Mouse (Mus musculus) embryonic facial prominence, embryonic 14.5 days (tissue): ENCODE data around the gene Serpinf1. TPM values are rescaled to one million over a fixed set of nuclear protein-coding genes. Genes with fewer than 3 reads are reported as not detected.
A peak's percentile ranks its signal among the peaks of the same experiment; 100 is the strongest.

Source experiments
- ATAC-seq: fragments of 200-750 bp; cut with Nextera tagmentation; 2 replicates; pipeline ENCODE4 v1.8.0; 2017; ENCODE audit warnings: low read depth, moderate number of reproducible peaks, moderate TSS enrichment
- DNase-seq: peaks from one replicate; pipeline ENCODE4 v3.0.0-alpha.2; 2015; ENCODE audit warnings: low spot score
- H3K27ac ChIP-seq: fragments of 300-500 bp; sonication (generic); replicated peaks from 2 replicates; pipeline ENCODE4 v1.5.1; 2014; ENCODE audit warnings: low read depth, mild to moderate bottlenecking, low read length, moderate library complexity
- H3K27me3 ChIP-seq: fragments of 300-500 bp; sonication (generic); replicated peaks from 2 replicates; pipeline ENCODE4 v1.6.1; 2014; ENCODE audit warnings: low read length; ENCODE audit not compliant: control insufficient read depth, insufficient read depth
- H3K36me3 ChIP-seq: fragments of 300-500 bp; sonication (generic); 2 replicates; pipeline ENCODE4 v1.6.1; 2014; ENCODE audit warnings: low read length, mixed read lengths; ENCODE audit not compliant: control insufficient read depth, insufficient read depth
- H3K4me1 ChIP-seq: fragments of 300-500 bp; sonication (generic); 2 replicates; pipeline ENCODE4 v1.6.1; 2014; ENCODE audit warnings: antibody characterized with exemption, low read length; ENCODE audit not compliant: control insufficient read depth, insufficient read depth
- H3K4me2 ChIP-seq: fragments of 300-500 bp; sonication (generic); 2 replicates; pipeline ENCODE4 v1.6.1; 2014; ENCODE audit warnings: low read depth, mild to moderate bottlenecking, low read length, moderate library complexity, mixed read lengths
- H3K4me3 ChIP-seq: fragments of 300-500 bp; sonication (generic); 2 replicates; pipeline ENCODE4 v1.5.1; 2014; ENCODE audit warnings: low read depth, mild to moderate bottlenecking, low read length
- H3K9ac ChIP-seq: fragments of 300-500 bp; sonication (generic); 2 replicates; pipeline ENCODE4 v1.6.1; 2014; ENCODE audit warnings: low read depth, mild to moderate bottlenecking, low read length, moderate library complexity, mixed read lengths
- H3K9me3 ChIP-seq: fragments of 300-500 bp; sonication (generic); 2 replicates; pipeline ENCODE4 v1.6.1; 2016; ENCODE audit warnings: low read length; ENCODE audit not compliant: control insufficient read depth
- WGBS: fragments of 180-500 bp; shearing (Covaris S2); extraction: QIAGEN DNeasy Blood & Tissue Kit; methylation state at CpG from one replicate; pipeline ENCODE4 v1.1.7; 2014; 5-methylcytosine and 5-hydroxymethylcytosine counted together
- polyA plus RNA-seq: library from polyadenylated mRNA; unstranded; fragments of >200 nt; fragmentation: Nextera tagmentation; extraction: Ambion mirVana; gene quantifications from 2 replicates; pipeline ENCODE4 v1.2.1, GENCODE M21; 2014

Serpinf1 gene
- polyA plus RNA-seq: 354 and 373 TPM in 2 replicates

DNA sequence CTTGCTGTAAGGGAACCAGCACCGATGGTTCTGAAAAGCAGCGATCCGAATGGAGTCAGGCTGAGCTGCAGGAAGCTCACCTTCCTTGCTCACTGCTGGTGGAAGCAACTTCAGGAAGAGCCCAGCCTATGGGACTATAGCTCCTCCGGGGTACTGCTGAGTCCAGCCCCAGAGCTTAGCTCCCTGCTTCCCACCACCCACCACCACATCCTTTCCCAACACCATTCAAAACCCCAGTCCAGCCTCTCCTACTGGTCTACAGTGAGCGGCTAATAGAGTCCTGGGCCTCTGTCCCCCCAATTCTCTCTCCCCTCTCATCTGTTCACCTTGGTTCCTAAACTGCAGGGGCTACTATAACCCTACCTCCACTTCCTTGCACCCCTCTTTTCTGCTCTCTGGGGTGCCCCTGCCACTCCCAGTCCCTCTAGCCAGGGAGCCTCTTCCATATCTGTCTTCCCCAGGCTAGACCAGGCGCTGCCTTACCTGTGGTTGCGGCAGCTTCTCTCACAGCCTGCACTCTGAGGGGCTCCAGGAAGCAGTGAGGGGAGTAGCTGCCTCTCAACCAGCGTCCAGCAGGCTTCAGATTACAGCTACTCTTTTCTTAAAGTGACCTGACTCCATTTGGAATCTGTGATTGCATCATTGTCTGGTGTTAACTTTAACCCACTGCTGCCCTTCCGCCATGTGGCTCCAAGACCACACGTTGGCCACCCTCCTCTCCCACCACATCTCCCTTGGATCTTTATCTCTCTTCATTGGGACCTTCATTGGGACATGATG lies at the start of gene Serpinf1:
Serpinf1 (minus strand) TSS at position 689 of the 780 bp plus-strand sequence.
- H3K4me3 ChIP-seq: peak within 1 kb of the TSS; percentile 52
- no peaks in the 10 kb centered on the region for H3K27me3 ChIP-seq
- WGBS: 13% methylated on average over 8 of the region's 10 CpGs
- H3K27ac ChIP-seq: peak within 1 kb of the TSS; percentile 79
- H3K36me3 ChIP-seq: no peaks in the 10 kb centered on the region
- peak within 1 kb of the TSS; percentile 67 for H3K9ac ChIP-seq
- DNase-seq (peak; percentile 69), ATAC-seq (peak; percentile 41; the same call in 1 of the 2 replicates)
- H3K4me1 ChIP-seq: peaks cover 25% of the 10 kb centered on the region
- H3K9me3 ChIP-seq: no peaks in the 10 kb centered on the region
- peak within 1 kb of the TSS; percentile 63 for H3K4me2 ChIP-seq

DNA sequence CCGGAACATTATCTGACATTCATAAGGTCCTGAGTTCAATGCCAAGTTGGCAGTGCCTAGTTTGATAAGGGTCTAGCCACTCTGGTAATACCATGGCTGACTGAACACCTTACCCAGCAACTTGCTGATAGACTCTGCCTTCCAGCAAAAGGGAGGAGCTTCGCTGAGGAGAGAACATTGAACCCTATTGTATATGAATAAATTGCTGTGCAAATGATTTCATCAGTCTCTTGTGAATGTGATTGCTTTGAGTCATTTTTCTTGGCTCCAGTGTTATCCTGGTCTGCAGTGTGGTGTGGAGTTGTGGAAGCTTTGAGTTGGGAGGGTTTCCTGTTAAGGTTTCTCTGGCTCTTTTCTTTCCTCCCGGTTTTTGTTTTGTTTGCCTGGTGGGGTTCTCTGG lies 48.2 kb upstream of the Serpinf1 start:
- peaks cover 7% of the 10 kb centered on the region for H3K36me3 ChIP-seq
- ATAC-seq (no peak), DNase-seq (no peak)
- H3K9me3 ChIP-seq: no peaks in the 10 kb centered on the region
- peaks cover 4% of the 10 kb centered on the region; the same call in 1 of the 2 replicates for H3K4me1 ChIP-seq
- H3K9ac ChIP-seq: no peak overlapping the region
- 76% methylated on average over 3 of the region's 3 CpGs for WGBS
- no peak overlapping the region for H3K4me2 ChIP-seq
- H3K4me3 ChIP-seq: no peak overlapping the region
- H3K27ac ChIP-seq: no peak overlapping the region
- H3K27me3 ChIP-seq: no peaks in the 10 kb centered on the region

DNA sequence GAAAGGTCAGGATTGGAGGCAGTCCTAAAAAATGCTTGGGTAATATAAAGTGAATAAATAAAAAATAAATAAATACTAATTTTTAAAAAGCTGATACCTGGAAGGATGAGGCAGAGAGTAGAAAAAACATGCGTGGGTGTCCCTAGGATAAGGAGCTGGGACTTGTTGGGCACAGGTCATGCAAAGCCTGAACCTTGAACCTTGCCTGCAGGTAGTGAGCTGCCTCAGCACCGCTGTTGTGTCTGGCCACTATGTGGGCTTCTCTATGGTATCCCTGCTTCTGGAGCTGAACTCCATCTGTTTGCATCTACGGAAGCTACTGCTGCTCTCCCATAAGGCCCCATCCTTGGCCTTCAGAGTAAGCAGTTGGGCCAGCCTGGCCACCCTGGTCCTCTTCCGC lies 46.8 kb upstream of the Serpinf1 start:
- peaks cover 14% of the 10 kb centered on the region for H3K36me3 ChIP-seq
- ATAC-seq (no peak), DNase-seq (no peak)
- no peak overlapping the region for H3K4me2 ChIP-seq
- H3K9me3 ChIP-seq: no peaks in the 10 kb centered on the region
- H3K4me1 ChIP-seq: peaks cover 4% of the 10 kb centered on the region; the same call in 1 of the 2 replicates
- no peaks in the 10 kb centered on the region for H3K27me3 ChIP-seq
- H3K4me3 ChIP-seq: no peak overlapping the region
- no peak overlapping the region for H3K27ac ChIP-seq
- 97% methylated on average over 4 of the region's 4 CpGs for WGBS
- no peak overlapping the region for H3K9ac ChIP-seq

DNA sequence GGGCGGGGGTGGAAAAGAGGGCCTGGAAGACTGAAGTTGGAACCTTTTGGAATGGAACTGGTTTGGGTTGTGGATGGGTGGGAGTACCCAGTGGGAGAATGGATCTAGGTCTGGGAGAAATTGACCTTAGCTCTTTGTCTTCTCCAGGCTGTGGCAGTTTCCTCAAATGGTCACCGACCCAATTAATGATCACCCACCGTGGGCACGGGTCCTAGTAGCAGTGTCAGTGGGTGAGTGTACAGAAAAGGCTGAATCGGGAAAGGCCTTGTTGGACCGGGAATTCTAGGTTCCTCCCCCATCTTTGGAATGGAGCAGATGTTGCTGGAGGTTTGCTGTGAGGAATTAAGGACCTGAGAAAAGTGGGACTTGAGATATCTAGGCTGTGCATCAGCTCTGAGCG lies 45.9 kb upstream of the Serpinf1 start:
- peak overlapping the region; percentile 43 for H3K4me3 ChIP-seq
- DNase-seq (no peak), ATAC-seq (no peak)
- H3K9me3 ChIP-seq: no peaks in the 10 kb centered on the region
- H3K27ac ChIP-seq: peak overlapping the region; percentile 76
- peak overlapping the region; percentile 75 for H3K9ac ChIP-seq
- 59% methylated on average over 7 of the region's 7 CpGs for WGBS
- H3K4me1 ChIP-seq: peaks cover 8% of the 10 kb centered on the region; the same call in 1 of the 2 replicates
- no peaks in the 10 kb centered on the region for H3K27me3 ChIP-seq
- peak overlapping the region; percentile 89 for H3K4me2 ChIP-seq
- peaks cover 14% of the 10 kb centered on the region for H3K36me3 ChIP-seq

DNA sequence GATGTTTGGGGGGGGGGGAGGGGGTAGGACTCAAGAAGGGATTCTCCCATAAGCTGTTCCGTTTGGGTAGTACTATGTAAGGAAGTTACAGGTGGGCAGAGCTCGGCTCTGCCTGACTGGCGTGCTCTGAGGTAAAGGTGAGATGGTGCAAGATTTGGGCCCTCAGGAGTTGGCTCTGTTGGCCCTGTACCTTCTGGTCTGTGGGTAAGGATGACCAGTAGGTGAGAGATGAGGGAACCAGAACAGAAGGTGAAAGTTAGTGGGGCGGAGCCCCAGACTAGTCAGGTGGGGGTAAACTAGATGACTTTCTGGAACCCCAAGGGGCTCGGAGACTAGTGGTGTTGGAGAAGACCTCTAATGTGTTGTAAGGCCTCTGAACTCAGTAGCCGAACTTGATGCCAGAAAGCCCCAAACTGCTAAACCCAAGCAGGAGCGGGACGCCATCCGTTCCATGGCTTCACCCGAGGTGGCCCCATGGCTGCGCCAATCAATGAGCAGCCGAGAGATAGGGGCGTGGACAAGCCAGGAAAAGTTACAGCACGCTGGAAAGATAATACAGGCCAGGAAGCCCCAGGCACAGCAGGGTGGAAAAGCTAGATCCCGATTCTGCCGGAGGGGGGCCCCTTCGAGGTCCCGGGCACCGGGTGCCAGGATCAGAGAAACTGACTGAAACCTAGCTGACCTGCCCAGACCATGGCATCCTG lies 45.2 kb upstream of the Serpinf1 start:
- peak overlapping the region; percentile 89 for H3K4me2 ChIP-seq
- peak overlapping the region; percentile 75 for H3K9ac ChIP-seq
- no peaks in the 10 kb centered on the region for H3K9me3 ChIP-seq
- ATAC-seq: peak; percentile 89
- peaks cover 14% of the 10 kb centered on the region for H3K36me3 ChIP-seq
- peak overlapping the region; percentile 76 for H3K27ac ChIP-seq
- peaks cover 13% of the 10 kb centered on the region; the same call in 1 of the 2 replicates for H3K4me1 ChIP-seq
- DNase-seq: peak; percentile 85
- 15% methylated on average over 19 of the region's 19 CpGs for WGBS
- H3K4me3 ChIP-seq: peak overlapping the region; percentile 43
- no peaks in the 10 kb centered on the region for H3K27me3 ChIP-seq

DNA sequence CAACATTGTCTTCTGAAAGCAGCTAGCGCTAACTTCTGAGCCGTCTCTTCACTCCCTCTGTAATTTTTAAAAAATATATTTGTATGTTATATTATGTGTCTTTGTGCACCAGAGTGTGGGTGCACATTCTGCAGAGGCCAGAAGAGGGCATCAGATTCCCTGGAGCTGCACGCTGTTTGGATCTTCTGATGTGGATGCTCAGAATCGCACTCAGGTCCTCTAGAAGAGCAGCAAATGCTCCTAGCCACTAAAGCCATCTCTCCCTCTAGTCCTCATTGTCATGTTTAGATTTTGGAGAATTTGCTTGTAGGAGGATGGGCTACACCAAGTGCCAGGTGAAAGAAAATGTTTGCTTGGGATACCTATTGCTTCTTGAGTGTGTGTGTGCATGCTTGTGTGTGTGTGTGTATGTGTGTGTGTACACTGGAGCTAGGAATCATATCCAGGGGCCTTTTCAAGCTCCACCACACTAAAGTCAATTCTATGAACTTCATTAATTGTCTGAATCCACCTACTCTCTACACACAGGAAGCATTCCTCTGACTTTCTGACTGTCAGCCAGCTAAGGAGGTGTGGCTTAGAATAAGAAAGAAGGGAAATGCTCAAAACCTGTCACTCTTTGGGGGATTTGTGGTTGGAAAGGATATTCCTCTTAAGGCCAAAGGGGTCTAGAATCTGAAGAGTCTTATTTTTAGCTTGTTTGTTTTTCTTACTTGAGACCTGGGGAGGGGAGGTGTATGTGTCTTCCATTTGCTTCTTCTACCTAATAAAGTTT lies 44.4 kb upstream of the Serpinf1 start:
- DNase-seq (no peak), ATAC-seq (no peak)
- Histone ChIP-seq H3K4me1 (peaks cover 21% of the 10 kb centered on the region), H3K4me2 (no peak overlapping the region), H3K9ac (no peak overlapping the region), H3K27me3 (no peaks in the 10 kb centered on the region), H3K9me3 (no peaks in the 10 kb centered on the region), H3K27ac (no peak overlapping the region), H3K36me3 (peaks cover 14% of the 10 kb centered on the region), H3K4me3 (no peak overlapping the region)
- 97% methylated on average over 4 of the region's 4 CpGs for WGBS

DNA sequence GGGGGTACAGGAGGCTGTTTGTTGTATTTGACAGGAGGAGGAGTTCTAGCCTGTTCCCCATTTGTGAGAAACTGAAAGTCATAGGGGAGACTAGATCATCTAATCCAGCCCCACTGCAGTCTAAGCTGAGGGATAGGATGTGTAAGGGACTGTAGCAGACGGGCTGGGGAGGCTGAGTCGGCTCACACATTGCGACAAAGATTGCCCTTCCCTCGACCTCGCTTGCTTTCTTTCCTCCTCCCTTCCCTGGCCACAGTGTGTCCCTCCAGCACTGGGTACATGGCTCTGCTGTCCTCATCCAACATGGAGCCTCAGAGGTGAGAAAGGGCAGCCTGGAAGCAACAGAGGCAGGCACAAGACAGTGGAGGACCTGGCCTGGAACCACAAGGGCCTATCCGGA lies 42.5 kb upstream of the Serpinf1 start:
- H3K9ac ChIP-seq: no peak overlapping the region
- ATAC-seq (no peak), DNase-seq (no peak)
- no peak overlapping the region for H3K4me2 ChIP-seq
- H3K4me3 ChIP-seq: no peak overlapping the region
- H3K9me3 ChIP-seq: no peaks in the 10 kb centered on the region
- no peaks in the 10 kb centered on the region for H3K27me3 ChIP-seq
- H3K4me1 ChIP-seq: peaks cover 25% of the 10 kb centered on the region
- no peak overlapping the region for H3K27ac ChIP-seq
- H3K36me3 ChIP-seq: peaks cover 14% of the 10 kb centered on the region
- 91% methylated on average over 6 of the region's 6 CpGs for WGBS

DNA sequence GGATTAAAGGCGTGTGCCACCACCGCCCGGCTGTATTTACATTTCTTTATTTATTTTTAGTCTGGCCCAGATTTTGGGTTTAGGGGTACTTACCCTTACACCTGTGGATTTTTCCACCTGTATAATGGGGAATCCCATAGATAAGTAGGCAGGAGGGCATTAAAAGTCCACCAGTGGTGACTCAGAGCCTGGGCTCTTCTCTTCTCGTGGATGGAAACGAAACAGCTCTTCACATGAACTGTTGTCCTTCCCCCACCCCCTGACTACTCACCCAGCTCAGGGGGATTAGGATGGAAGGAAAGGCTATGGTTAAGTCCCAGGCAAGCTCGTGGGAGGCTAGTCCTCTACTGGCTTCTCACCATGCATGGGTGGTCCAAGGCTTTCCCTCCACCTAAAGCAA lies 41.9 kb upstream of the Serpinf1 start:
- Histone ChIP-seq H3K27ac (no peak overlapping the region), H3K4me1 (peaks cover 31% of the 10 kb centered on the region), H3K36me3 (peaks cover 14% of the 10 kb centered on the region), H3K9me3 (no peaks in the 10 kb centered on the region), H3K4me3 (no peak overlapping the region), H3K4me2 (no peak overlapping the region), H3K27me3 (no peaks in the 10 kb centered on the region), H3K9ac (no peak overlapping the region)
- DNase-seq: no peak
- WGBS: 84% methylated on average over 6 of the region's 6 CpGs
- no peak for ATAC-seq
